Mouse (Mus musculus) embryonic facial prominence, embryonic 11.5 days (tissue): ENCODE measurements at regions not wholly inside any gene's neighbourhood (a gene's known extent, or its start where the extent isn't known, plus 50 kb on each side); places are given as distances from the start of the nearest gene placed in this dataset.

Experiments used
- ATAC-seq: fragments of 200-750 bp; cut with Nextera tagmentation; replicated peaks from 2 replicates; pipeline ENCODE4 v1.8.0; 2017; ENCODE audit warnings: low read depth; ENCODE audit not compliant: insufficient number of reproducible peaks, low FRiP score, low TSS enrichment
- DNase-seq: peaks from one replicate; pipeline ENCODE4 v3.0.0-alpha.2; 2015; ENCODE audit warnings: low spot score
- H3K27ac ChIP-seq: fragments of 300-500 bp; sonication (generic); replicated peaks from 2 replicates; pipeline ENCODE4 v1.5.1; 2014; ENCODE audit warnings: mild to moderate bottlenecking, low read depth, low read length, control low read depth
- H3K27me3 ChIP-seq: fragments of 300-500 bp; sonication (generic); 2 replicates; pipeline ENCODE4 v1.6.1; 2014; ENCODE audit warnings: mild to moderate bottlenecking, low read length, moderate library complexity, mixed read lengths; ENCODE audit not compliant: control insufficient read depth, insufficient read depth
- H3K36me3 ChIP-seq: fragments of 300-500 bp; sonication (generic); replicated peaks from 2 replicates; pipeline ENCODE4 v1.6.1; 2014; ENCODE audit warnings: low read depth, mild to moderate bottlenecking, low read length, moderate library complexity, mixed read lengths; ENCODE audit not compliant: control insufficient read depth, insufficient read depth
- H3K4me1 ChIP-seq: fragments of 300-500 bp; sonication (generic); 2 replicates; pipeline ENCODE4 v1.6.1; 2014; ENCODE audit warnings: low read length, mixed read lengths; ENCODE audit not compliant: control insufficient read depth, insufficient read depth
- H3K4me2 ChIP-seq: fragments of 300-500 bp; sonication (generic); 2 replicates; pipeline ENCODE4 v1.6.1; 2014; ENCODE audit warnings: low read depth, mild to moderate bottlenecking, control low read depth, low read length, moderate library complexity
- H3K4me3 ChIP-seq: fragments of 300-500 bp; sonication (generic); 2 replicates; pipeline ENCODE4 v1.5.1; 2014; ENCODE audit warnings: low read depth, low read length, control low read depth
- H3K9ac ChIP-seq: fragments of 300-500 bp; sonication (generic); replicated peaks from 2 replicates; pipeline ENCODE4 v1.6.1; 2014; ENCODE audit warnings: mild to moderate bottlenecking, control low read depth, low read length
- H3K9me3 ChIP-seq: fragments of 300-500 bp; sonication (generic); replicated peaks from 2 replicates; pipeline ENCODE4 v1.6.1; 2016; ENCODE audit warnings: mild to moderate bottlenecking, low read length, inconsistent platforms, mixed read lengths; ENCODE audit not compliant: control insufficient read depth
- WGBS: fragments of 180-500 bp; shearing (Covaris S2); extraction: QIAGEN DNeasy Blood & Tissue Kit; methylation state at CpG from one replicate; pipeline ENCODE4 v1.1.7; 2014; 5-methylcytosine and 5-hydroxymethylcytosine counted together

- Histone ChIP-seq H3K27me3 (no peaks in the 10 kb centered on the region), H3K9ac (no peak overlapping the region), H3K4me3 (no peak overlapping the region), H3K4me2 (no peak overlapping the region), H3K27ac (no peak overlapping the region), H3K9me3 (no peaks in the 10 kb centered on the region), H3K4me1 (no peaks in the 10 kb centered on the region), H3K36me3 (no peaks in the 10 kb centered on the region)
- DNase-seq (no peak), ATAC-seq (no peak)
- WGBS: 97% methylated on average over 2 of the region's 2 CpGs
These were observed 251.1 kb upstream of the Slc24a5 start for GRCm38 (mm10) chr2:124816814-124817213.

GRCm38 (mm10) chr2:124819846-124820245 lies 248.1 kb upstream of the Slc24a5 start:
- no peaks in the 10 kb centered on the region for H3K36me3 ChIP-seq
- ATAC-seq (no peak), DNase-seq (no peak)
- no peaks in the 10 kb centered on the region for H3K27me3 ChIP-seq
- WGBS: 77% methylated on average over 6 of the region's 6 CpGs
- H3K9me3 ChIP-seq: no peaks in the 10 kb centered on the region
- H3K27ac ChIP-seq: no peak overlapping the region
- no peaks in the 10 kb centered on the region for H3K4me1 ChIP-seq
- no peak overlapping the region for H3K9ac ChIP-seq
- no peak overlapping the region for H3K4me2 ChIP-seq
- H3K4me3 ChIP-seq: no peak overlapping the region

- no peaks in the 10 kb centered on the region for H3K9me3 ChIP-seq
- H3K4me2 ChIP-seq: no peak overlapping the region
- ATAC-seq (no peak), DNase-seq (no peak)
- no peak overlapping the region for H3K4me3 ChIP-seq
- H3K9ac ChIP-seq: no peak overlapping the region
- no peaks in the 10 kb centered on the region for H3K4me1 ChIP-seq
- no peaks in the 10 kb centered on the region for H3K27me3 ChIP-seq
- H3K27ac ChIP-seq: no peak overlapping the region
- WGBS: 94% methylated on average over 9 of the region's 9 CpGs
- no peaks in the 10 kb centered on the region for H3K36me3 ChIP-seq
These were observed 247.1 kb upstream of the Slc24a5 start for GRCm38 (mm10) chr2:124820821-124821220.

- Histone ChIP-seq H3K9me3 (no peaks in the 10 kb centered on the region), H3K27ac (no peak overlapping the region), H3K9ac (no peak overlapping the region), H3K4me2 (no peak overlapping the region), H3K4me1 (no peaks in the 10 kb centered on the region), H3K4me3 (no peak overlapping the region), H3K36me3 (no peaks in the 10 kb centered on the region), H3K27me3 (no peaks in the 10 kb centered on the region)
- DNase-seq: no peak
- 78% methylated on average over 4 of the region's 4 CpGs for WGBS
- ATAC-seq: no peak
These were observed 246.6 kb upstream of the Slc24a5 start for GRCm38 (mm10) chr2:124821366-124821765.

GRCm38 (mm10) chr2:124848812-124849211 lies 219.1 kb upstream of the Slc24a5 start:
- H3K27ac ChIP-seq: no peak overlapping the region
- WGBS: 90% methylated on average over 4 of the region's 4 CpGs
- H3K4me2 ChIP-seq: no peak overlapping the region
- H3K4me1 ChIP-seq: no peaks in the 10 kb centered on the region
- no peak overlapping the region for H3K4me3 ChIP-seq
- DNase-seq (no peak), ATAC-seq (no peak)
- H3K9me3 ChIP-seq: no peaks in the 10 kb centered on the region
- no peak overlapping the region for H3K9ac ChIP-seq
- no peaks in the 10 kb centered on the region for H3K27me3 ChIP-seq
- no peaks in the 10 kb centered on the region for H3K36me3 ChIP-seq

GRCm38 (mm10) chr2:124858504-124858903 lies 209.4 kb upstream of the Slc24a5 start:
- Histone ChIP-seq H3K27me3 (no peaks in the 10 kb centered on the region), H3K36me3 (no peaks in the 10 kb centered on the region), H3K4me1 (no peaks in the 10 kb centered on the region), H3K4me2 (no peak overlapping the region), H3K9me3 (no peaks in the 10 kb centered on the region), H3K4me3 (no peak overlapping the region), H3K27ac (no peak overlapping the region), H3K9ac (no peak overlapping the region)
- DNase-seq: no peak
- no peak for ATAC-seq
- WGBS: 84% methylated on average over 3 of the region's 3 CpGs

- Histone ChIP-seq H3K36me3 (no peaks in the 10 kb centered on the region), H3K4me2 (no peak overlapping the region), H3K27ac (no peak overlapping the region), H3K4me1 (no peaks in the 10 kb centered on the region), H3K9me3 (no peaks in the 10 kb centered on the region), H3K4me3 (no peak overlapping the region), H3K9ac (no peak overlapping the region), H3K27me3 (no peaks in the 10 kb centered on the region)
- DNase-seq (peak; percentile 3), ATAC-seq (no peak)
- 47% methylated on average over 4 of the region's 4 CpGs for WGBS
These were observed 179.7 kb upstream of the Slc24a5 start for GRCm38 (mm10) chr2:124888209-124888608.

GRCm38 (mm10) chr2:124895002-124895401 lies 172.9 kb upstream of the Slc24a5 start:
- Histone ChIP-seq H3K36me3 (no peaks in the 10 kb centered on the region), H3K4me3 (no peak overlapping the region), H3K27ac (no peak overlapping the region), H3K9me3 (no peaks in the 10 kb centered on the region), H3K4me1 (no peaks in the 10 kb centered on the region), H3K9ac (no peak overlapping the region), H3K27me3 (no peaks in the 10 kb centered on the region), H3K4me2 (no peak overlapping the region)
- ATAC-seq: no peak
- WGBS: 89% methylated on average over 4 of the region's 4 CpGs
- no peak for DNase-seq
